Mouse (Mus musculus): Measurements from ENCODE around the gene Myt1l.

Gene Myt1l

DNA sequence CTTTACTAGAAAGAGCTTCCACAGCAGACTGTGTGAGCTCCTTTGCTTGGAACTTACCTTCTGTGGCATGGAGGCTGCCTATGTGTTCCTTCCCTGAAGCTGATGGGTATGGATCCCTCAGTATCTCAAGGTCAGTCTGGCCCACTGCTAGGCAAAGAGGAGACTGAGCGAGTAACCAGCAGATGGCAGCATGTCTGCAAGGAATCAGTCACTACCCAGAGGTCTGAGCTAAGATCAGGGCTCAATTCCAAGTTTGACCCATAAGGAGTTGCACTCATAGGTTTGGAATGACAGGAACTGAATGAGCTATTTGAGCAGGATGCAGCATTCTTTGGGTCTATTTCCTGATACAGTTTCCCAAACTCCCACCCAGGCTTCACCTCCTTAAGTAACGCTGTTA lies 378.9 kb downstream of the Myt1l start:
- DNase-seq (ENCODE audit: low spot score), result no peak

DNA sequence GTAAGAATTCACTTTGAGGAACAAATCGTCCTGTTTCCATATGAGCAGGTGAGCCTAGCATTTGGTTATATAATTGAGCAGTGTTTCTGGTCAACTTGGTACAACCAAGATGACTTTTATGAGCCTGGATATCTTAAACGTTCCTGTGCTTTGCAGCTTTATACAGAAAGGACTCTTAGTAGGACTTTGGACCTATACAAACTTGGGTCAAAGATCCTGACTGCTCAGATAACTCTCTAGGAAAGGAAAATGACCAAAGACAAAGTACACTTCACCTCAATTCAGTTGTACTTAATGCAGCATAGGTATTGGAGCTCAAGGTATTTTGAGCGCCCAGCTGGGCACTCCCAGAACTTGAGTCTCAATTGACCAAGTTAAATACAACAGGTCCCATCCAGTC lies 388.0 kb downstream of the Myt1l start:
- DNase-seq (ENCODE audit: low spot score), result no peak

DNA sequence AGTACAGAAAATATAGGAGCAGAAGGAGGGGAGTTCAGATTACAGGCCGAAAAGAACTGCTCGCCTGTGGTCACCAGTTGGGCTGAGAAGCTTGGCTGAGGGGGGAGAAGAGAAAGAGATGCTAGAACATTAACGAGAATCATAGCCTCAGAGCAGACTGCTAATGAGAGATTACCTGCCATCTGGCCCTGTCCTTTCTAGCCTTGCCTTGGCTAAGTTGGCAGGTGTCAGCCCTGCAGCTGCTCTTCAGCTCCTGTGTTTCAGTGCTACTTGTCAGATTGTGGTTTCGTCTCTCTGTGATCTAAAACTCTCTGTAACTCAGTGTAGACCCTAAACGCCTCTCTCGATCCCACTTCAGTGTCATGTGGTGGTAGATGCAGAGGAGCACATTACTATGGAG lies 388.6 kb downstream of the Myt1l start:
- no peak for DNase-seq (ENCODE audit: low spot score)

DNA sequence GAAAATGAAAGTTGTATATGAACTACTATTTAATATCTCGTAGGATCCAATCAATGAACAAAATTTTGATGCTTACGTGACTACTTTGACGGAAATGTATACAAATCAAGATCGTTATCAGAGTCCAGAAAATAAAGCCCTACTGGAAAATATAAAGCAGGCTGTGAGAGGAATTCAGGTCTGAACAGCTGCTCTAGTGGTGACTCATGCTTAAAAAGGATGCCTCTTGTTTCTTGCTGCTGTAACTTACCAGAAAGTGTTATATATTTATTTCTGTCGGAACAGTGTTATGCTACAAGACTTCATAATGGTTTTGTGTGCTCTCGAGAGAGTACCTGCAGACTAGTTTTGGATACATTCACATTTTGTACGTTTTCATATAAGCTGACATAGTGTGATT lies 392.1 kb downstream of the Myt1l start:
- DNase-seq (ENCODE audit: low spot score), result no peak

- DNase-seq (ENCODE audit: low spot score), result no peak
Measured at GRCm38 (mm10) chr12:29921481-29921880, 393.3 kb downstream of the Myt1l start.

- no peak for DNase-seq (ENCODE audit: low spot score)
Measured at GRCm38 (mm10) chr12:29926896-29927295, 398.7 kb downstream of the Myt1l start.

- no peak for DNase-seq (ENCODE audit: low spot score)
Measured at GRCm38 (mm10) chr12:29930591-29930990, 402.4 kb downstream of the Myt1l start.

GRCm38 (mm10) chr12:29932951-29933350 lies 404.8 kb downstream of the Myt1l start:
- DNase-seq (ENCODE audit: low spot score), result no peak

- no peak for DNase-seq (ENCODE audit: low spot score)
Measured at GRCm38 (mm10) chr12:29933501-29933900, 405.3 kb downstream of the Myt1l start.

- DNase-seq (ENCODE audit: low spot score), result peak; percentile 63
Measured at GRCm38 (mm10) chr12:29934120-29934581, 406.0 kb downstream of the Myt1l start.

- DNase-seq (ENCODE audit: low spot score), result no peak
Measured at GRCm38 (mm10) chr12:29937308-29937707, 409.1 kb downstream of the Myt1l start, which contains the start of gene Pxdn. Pxdn (plus strand) TSS chr12:29937608.

GRCm38 (mm10) chr12:29937851-29938375 lies 409.7 kb downstream of the Myt1l start:
- no peak for DNase-seq (ENCODE audit: low spot score)

DNA sequence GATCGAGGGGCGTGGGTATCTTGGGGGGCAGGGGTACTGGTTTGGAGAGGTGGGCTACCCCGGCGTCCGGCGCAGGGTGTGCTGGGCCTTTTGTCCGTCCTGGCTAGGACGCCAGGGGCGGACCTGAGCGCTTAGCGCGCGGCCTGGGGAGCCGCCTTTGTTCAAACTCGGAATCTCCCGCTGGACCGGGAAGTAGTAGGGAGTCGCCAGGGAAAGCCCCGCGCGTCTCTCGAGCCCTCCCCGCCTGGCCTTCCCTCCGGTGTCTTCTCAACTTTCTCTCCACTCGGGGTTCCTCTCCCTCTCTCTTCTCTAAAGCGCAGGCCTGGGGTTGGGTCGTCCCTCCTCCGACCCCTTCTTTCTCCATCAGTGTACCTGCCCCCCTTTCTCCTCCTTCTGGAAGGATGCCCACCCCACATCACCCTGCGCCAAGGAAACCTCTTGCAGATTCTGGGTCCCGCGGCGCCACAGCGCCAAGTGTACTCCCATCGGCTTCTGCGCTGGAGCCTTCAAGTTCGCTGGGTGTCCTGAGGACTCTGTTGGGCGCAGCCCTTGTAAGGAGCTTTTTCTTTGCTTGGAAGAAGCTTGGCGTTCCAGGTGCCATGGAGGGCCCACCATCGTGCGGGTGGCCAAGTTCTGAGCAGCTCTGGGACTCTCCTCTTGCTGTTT lies 410.3 kb downstream of the Myt1l start:
- no peak for DNase-seq (ENCODE audit: low spot score)

- no peak for DNase-seq (ENCODE audit: low spot score)
Measured at GRCm38 (mm10) chr12:29939261-29939671, 411.1 kb downstream of the Myt1l start.

GRCm38 (mm10) chr12:29942435-29942834 lies 414.3 kb downstream of the Myt1l start:
- DNase-seq (ENCODE audit: low spot score), result no peak

- no peak for DNase-seq (ENCODE audit: low spot score)
Measured at GRCm38 (mm10) chr12:29944650-29945049, 416.5 kb downstream of the Myt1l start.

DNA sequence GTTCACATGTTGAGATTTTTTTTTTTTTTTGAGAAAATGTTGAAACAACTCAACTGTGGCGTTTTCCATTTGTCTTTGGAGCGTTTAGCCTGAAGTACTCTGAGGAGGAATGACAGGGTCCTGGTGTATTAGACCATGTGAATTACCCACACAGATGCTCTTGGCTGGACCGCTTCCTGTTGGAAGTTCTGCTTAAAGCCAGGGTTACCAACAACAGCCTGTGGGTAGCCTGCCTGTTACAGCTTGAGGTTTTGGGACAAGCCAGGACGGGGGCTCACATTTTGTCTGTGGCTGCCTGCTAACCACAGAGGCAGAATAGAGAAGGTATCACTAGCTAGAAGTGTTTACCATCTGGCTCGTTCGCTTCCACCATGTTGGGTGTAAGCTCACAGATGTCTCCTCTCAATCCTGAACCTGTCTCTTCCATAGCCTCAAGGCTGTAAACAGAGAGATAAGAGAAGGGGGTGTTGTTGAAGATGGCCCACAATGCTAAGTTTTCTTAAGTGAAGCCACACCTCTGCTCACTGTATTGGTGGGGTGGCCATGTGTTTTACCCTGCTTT lies 417.1 kb downstream of the Myt1l start:
- DNase-seq (ENCODE audit: low spot score), result no peak

DNA sequence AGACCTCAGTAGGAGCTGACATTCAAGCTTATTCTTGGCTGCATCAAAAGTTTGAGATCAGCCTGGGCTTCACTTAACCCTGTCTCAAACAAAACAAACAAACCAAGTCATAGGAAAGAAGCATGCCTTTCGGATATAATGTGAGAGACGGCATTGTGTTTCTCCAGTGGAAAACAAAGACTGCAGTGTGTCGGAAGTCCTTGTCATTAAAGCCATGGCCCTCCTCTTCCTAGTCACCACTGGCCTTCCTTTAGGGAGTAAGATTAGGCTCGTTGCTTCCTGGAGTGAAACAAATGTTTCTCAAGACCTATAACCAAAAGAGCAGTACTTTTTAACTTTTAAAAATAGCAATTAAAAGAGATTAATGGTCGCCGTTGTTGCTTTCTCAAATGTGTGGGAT lies 422.9 kb downstream of the Myt1l start:
- no peak for DNase-seq (ENCODE audit: low spot score)

DNA sequence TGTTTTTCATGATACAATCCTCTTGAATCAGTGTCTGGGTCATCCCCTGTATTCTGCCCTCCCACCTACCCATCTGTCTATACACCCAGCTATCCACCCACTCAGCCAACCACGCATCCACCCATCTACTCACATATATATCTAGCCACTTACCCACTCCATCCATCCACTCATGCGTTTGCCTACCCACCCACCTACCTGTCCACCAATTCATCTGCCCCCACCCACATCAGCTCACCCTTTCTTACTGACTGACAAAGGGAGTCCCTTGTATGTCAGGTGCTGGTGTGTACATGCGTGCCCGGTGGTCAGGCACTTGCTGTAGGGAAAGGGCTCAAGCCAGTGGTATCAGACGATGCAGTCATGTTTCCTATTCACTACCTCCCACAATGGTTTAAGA lies 423.3 kb downstream of the Myt1l start:
- DNase-seq (ENCODE audit: low spot score), result no peak

GRCm38 (mm10) chr12:29952102-29952501 lies 423.9 kb downstream of the Myt1l start:
- DNase-seq (ENCODE audit: low spot score), result no peak

GRCm38 (mm10) chr12:29953999-29954398 lies 425.8 kb downstream of the Myt1l start:
- no peak for DNase-seq (ENCODE audit: low spot score)

GRCm38 (mm10) chr12:29954464-29954863 lies 426.3 kb downstream of the Myt1l start:
- no peak for DNase-seq (ENCODE audit: low spot score)

- no peak for DNase-seq (ENCODE audit: low spot score)
Measured at GRCm38 (mm10) chr12:29956969-29957368, 428.8 kb downstream of the Myt1l start.

DNA sequence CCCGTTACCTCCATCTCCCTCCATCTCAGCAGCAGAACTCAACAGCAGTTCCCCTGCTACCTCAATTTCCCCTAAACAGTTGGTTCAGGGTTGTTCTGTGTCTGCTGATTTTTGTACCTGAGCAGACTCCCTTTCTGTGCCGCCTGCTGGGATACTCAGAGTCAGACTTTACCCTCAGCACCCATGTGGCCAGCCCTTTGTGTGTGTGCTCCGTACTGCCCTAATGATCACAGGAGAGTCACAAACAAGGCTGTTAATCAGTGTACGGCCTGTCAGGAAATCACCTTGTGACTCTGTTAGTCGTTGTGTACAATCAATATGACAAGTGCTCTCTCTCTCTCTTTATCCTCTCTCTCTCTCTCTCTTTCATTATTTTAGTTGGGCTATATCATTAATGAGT lies 430.5 kb downstream of the Myt1l start:
- DNase-seq (ENCODE audit: low spot score), result no peak

Measured in layer of hippocampus, adult 9-10 months (tissue).